Mouse (Mus musculus) limb, embryonic 12.5 days (tissue): Measurements from ENCODE around the gene Gm21964. TPM values are rescaled to one million over a fixed set of nuclear protein-coding genes. Genes with fewer than 3 reads are reported as not detected.

Experiments
- ATAC-seq: fragments of 200-750 bp; cut with Nextera tagmentation; 2 replicates; pipeline ENCODE4 v1.8.0; 2017; ENCODE audit warnings: low read depth, moderate TSS enrichment; ENCODE audit not compliant: insufficient number of reproducible peaks, insufficient read depth, low FRiP score, low TSS enrichment
- H3K27ac ChIP-seq: fragments of 300-500 bp; sonication (generic); 2 replicates; pipeline ENCODE4 v1.5.1; 2016; ENCODE audit warnings: mild to moderate bottlenecking, moderate library complexity
- H3K27me3 ChIP-seq: fragments of 300-500 bp; sonication (generic); 2 replicates; pipeline ENCODE4 v1.6.1; 2016; ENCODE audit warnings: mild to moderate bottlenecking, moderate library complexity
- H3K36me3 ChIP-seq: fragments of 300-500 bp; sonication (generic); 2 replicates; pipeline ENCODE4 v1.6.1; 2016; ENCODE audit warnings: mild to moderate bottlenecking, moderate library complexity
- H3K4me1 ChIP-seq: fragments of 300-500 bp; sonication (generic); replicated peaks from 2 replicates; pipeline ENCODE4 v1.6.1; 2016
- H3K4me2 ChIP-seq: fragments of 300-500 bp; sonication (generic); 2 replicates; pipeline ENCODE4 v1.6.1; 2016; ENCODE audit warnings: mild to moderate bottlenecking, moderate library complexity
- H3K4me3 ChIP-seq: fragments of 300-500 bp; sonication (generic); replicated peaks from 2 replicates; pipeline ENCODE4 v1.5.1; 2016; ENCODE audit warnings: mild to moderate bottlenecking
- H3K9ac ChIP-seq: fragments of 300-500 bp; sonication (generic); replicated peaks from 2 replicates; pipeline ENCODE4 v1.6.1; 2016; ENCODE audit warnings: mild to moderate bottlenecking, moderate library complexity
- H3K9me3 ChIP-seq: fragments of 300-500 bp; sonication (generic); 2 replicates; pipeline ENCODE4 v1.6.1; 2016; ENCODE audit warnings: mild to moderate bottlenecking, moderate library complexity
- WGBS: fragments of 180-500 bp; shearing (Covaris S2); methylation state at CpG from one replicate; pipeline ENCODE4 v1.1.7; 2016; 5-methylcytosine and 5-hydroxymethylcytosine counted together
- polyA plus RNA-seq: library from polyadenylated mRNA; unstranded; fragments of >200 nt; fragmentation: Nextera tagmentation; extraction: Ambion mirVana; gene quantifications from 2 replicates; pipeline ENCODE4 v1.2.1, GENCODE M21; 2016

Gene Gm21964
- polyA plus RNA-seq, result not detected in 2 replicates

GRCm38 (mm10) chr8:110100907-110101306, at the start of gene Gm21964:
Gene Gm21964 (plus strand): TSS chr8:110101207.
- Histone ChIP-seq H3K4me1 (no peaks in the 10 kb centered on the region), H3K27ac (no peak within 1 kb of the TSS), H3K4me3 (no peak within 1 kb of the TSS), H3K9me3 (no peaks in the 10 kb centered on the region), H3K9ac (no peak within 1 kb of the TSS), H3K36me3 (no peaks in the 10 kb centered on the region), H3K4me2 (no peak within 1 kb of the TSS), H3K27me3 (no peaks in the 10 kb centered on the region)
- WGBS, result 80% methylated on average over 12 of the region's 12 CpGs
- no peak for ATAC-seq

- Histone ChIP-seq H3K9ac (no peak overlapping the region), H3K4me3 (no peak overlapping the region), H3K27ac (no peak overlapping the region), H3K36me3 (no peaks in the 10 kb centered on the region), H3K27me3 (no peaks in the 10 kb centered on the region; the same call in 1 of the 2 replicates), H3K9me3 (no peaks in the 10 kb centered on the region), H3K4me2 (no peak overlapping the region), H3K4me1 (no peaks in the 10 kb centered on the region)
- no peak for ATAC-seq
- WGBS, result 82% methylated on average over 6 of the region's 6 CpGs
Measured at GRCm38 (mm10) chr8:110051208-110051607, 49.8 kb upstream of the Gm21964 start.

- Histone ChIP-seq H3K9me3 (peaks cover 4% of the 10 kb centered on the region; the same call in 1 of the 2 replicates), H3K4me2 (no peak overlapping the region), H3K27ac (no peak overlapping the region), H3K36me3 (no peaks in the 10 kb centered on the region), H3K9ac (no peak overlapping the region), H3K27me3 (no peaks in the 10 kb centered on the region; the same call in 1 of the 2 replicates), H3K4me3 (no peak overlapping the region), H3K4me1 (no peaks in the 10 kb centered on the region)
- WGBS, result 75% methylated on average over 8 of the region's 8 CpGs
- no peak for ATAC-seq
Measured at GRCm38 (mm10) chr8:110058207-110058606, 42.8 kb upstream of the Gm21964 start.

GRCm38 (mm10) chr8:110064161-110064560, 36.8 kb upstream of the Gm21964 start:
- H3K9ac ChIP-seq, result no peak overlapping the region
- no peak overlapping the region for H3K27ac ChIP-seq
- H3K27me3 ChIP-seq, result no peaks in the 10 kb centered on the region
- no peaks in the 10 kb centered on the region for H3K36me3 ChIP-seq
- no peaks in the 10 kb centered on the region for H3K4me1 ChIP-seq
- ATAC-seq, result no peak
- peaks cover 4% of the 10 kb centered on the region; the same call in 1 of the 2 replicates for H3K9me3 ChIP-seq
- H3K4me2 ChIP-seq, result no peak overlapping the region
- H3K4me3 ChIP-seq, result no peak overlapping the region
- 77% methylated on average over 9 of the region's 9 CpGs for WGBS

GRCm38 (mm10) chr8:110064606-110065365, 36.2 kb upstream of the Gm21964 start:
- Histone ChIP-seq H3K27me3 (no peaks in the 10 kb centered on the region), H3K9ac (no peak overlapping the region), H3K36me3 (no peaks in the 10 kb centered on the region), H3K27ac (no peak overlapping the region), H3K4me2 (no peak overlapping the region), H3K4me1 (no peaks in the 10 kb centered on the region), H3K4me3 (no peak overlapping the region), H3K9me3 (peaks cover 4% of the 10 kb centered on the region; the same call in 1 of the 2 replicates)
- WGBS, result 92% methylated on average over 18 of the region's 18 CpGs
- ATAC-seq, result no peak

- H3K4me1 ChIP-seq, result no peaks in the 10 kb centered on the region
- 86% methylated on average over 4 of the region's 4 CpGs for WGBS
- ATAC-seq, result no peak
- H3K27ac ChIP-seq, result no peak overlapping the region
- no peak overlapping the region for H3K4me2 ChIP-seq
- H3K36me3 ChIP-seq, result no peaks in the 10 kb centered on the region
- no peak overlapping the region for H3K4me3 ChIP-seq
- H3K27me3 ChIP-seq, result no peaks in the 10 kb centered on the region
- no peak overlapping the region for H3K9ac ChIP-seq
- peaks cover 4% of the 10 kb centered on the region; the same call in 1 of the 2 replicates for H3K9me3 ChIP-seq
Measured at GRCm38 (mm10) chr8:110065676-110066075, 35.3 kb upstream of the Gm21964 start.

GRCm38 (mm10) chr8:110069706-110070105, 31.3 kb upstream of the Gm21964 start:
- Histone ChIP-seq H3K9ac (no peak overlapping the region), H3K27me3 (peaks cover 10% of the 10 kb centered on the region), H3K4me1 (no peaks in the 10 kb centered on the region), H3K27ac (no peak overlapping the region), H3K9me3 (no peaks in the 10 kb centered on the region), H3K4me3 (no peak overlapping the region), H3K36me3 (no peaks in the 10 kb centered on the region), H3K4me2 (no peak overlapping the region)
- no peak for ATAC-seq
- WGBS, result 74% methylated on average over 4 of the region's 4 CpGs

GRCm38 (mm10) chr8:110071600-110071999, 29.4 kb upstream of the Gm21964 start:
- Histone ChIP-seq H3K36me3 (no peaks in the 10 kb centered on the region), H3K27me3 (peaks cover 10% of the 10 kb centered on the region), H3K27ac (no peak overlapping the region), H3K4me3 (no peak overlapping the region), H3K9me3 (no peaks in the 10 kb centered on the region), H3K4me1 (no peaks in the 10 kb centered on the region), H3K4me2 (no peak overlapping the region), H3K9ac (no peak overlapping the region)
- ATAC-seq, result no peak
- 14% methylated on average over 9 of the region's 9 CpGs for WGBS

GRCm38 (mm10) chr8:110074496-110074895, 26.5 kb upstream of the Gm21964 start:
- no peak for ATAC-seq
- WGBS, result 82% methylated on average over 8 of the region's 8 CpGs
- Histone ChIP-seq H3K4me2 (no peak overlapping the region), H3K27me3 (peaks cover 10% of the 10 kb centered on the region), H3K36me3 (no peaks in the 10 kb centered on the region), H3K9ac (no peak overlapping the region), H3K9me3 (no peaks in the 10 kb centered on the region), H3K27ac (no peak overlapping the region), H3K4me1 (no peaks in the 10 kb centered on the region), H3K4me3 (no peak overlapping the region)

- Histone ChIP-seq H3K27me3 (no peaks in the 10 kb centered on the region), H3K36me3 (peaks cover 15% of the 10 kb centered on the region; the same call in 1 of the 2 replicates), H3K27ac (no peak within 1 kb of the TSS), H3K4me3 (peak within 1 kb of the TSS; percentile 69), H3K9ac (peak within 1 kb of the TSS; percentile 74), H3K4me1 (peaks cover 11% of the 10 kb centered on the region), H3K9me3 (no peaks in the 10 kb centered on the region), H3K4me2 (peak within 1 kb of the TSS; percentile 88)
- 7% methylated on average over 54 of the region's 54 CpGs for WGBS
- peak; percentile 87 for ATAC-seq
Measured at GRCm38 (mm10) chr8:110079282-110080221, 21.5 kb upstream of the Gm21964 start, which contains the start of gene Zfp612. Gene Zfp612 (plus strand): TSS chr8:110079746.
